Mouse (Mus musculus): ENCODE measurements around the gene Eif2b3. TPM values are rescaled to one million over a fixed set of nuclear protein-coding genes. Genes with fewer than 3 reads are reported as not detected.
A peak's percentile ranks its signal among the peaks of the same experiment; 100 is the strongest.

The Eif2b3 gene
- polyA plus RNA-seq (2015; fragmentation: Nextera tagmentation; extraction: Ambion mirVana): 26.8 and 31.4 TPM in 2 replicates

DNA sequence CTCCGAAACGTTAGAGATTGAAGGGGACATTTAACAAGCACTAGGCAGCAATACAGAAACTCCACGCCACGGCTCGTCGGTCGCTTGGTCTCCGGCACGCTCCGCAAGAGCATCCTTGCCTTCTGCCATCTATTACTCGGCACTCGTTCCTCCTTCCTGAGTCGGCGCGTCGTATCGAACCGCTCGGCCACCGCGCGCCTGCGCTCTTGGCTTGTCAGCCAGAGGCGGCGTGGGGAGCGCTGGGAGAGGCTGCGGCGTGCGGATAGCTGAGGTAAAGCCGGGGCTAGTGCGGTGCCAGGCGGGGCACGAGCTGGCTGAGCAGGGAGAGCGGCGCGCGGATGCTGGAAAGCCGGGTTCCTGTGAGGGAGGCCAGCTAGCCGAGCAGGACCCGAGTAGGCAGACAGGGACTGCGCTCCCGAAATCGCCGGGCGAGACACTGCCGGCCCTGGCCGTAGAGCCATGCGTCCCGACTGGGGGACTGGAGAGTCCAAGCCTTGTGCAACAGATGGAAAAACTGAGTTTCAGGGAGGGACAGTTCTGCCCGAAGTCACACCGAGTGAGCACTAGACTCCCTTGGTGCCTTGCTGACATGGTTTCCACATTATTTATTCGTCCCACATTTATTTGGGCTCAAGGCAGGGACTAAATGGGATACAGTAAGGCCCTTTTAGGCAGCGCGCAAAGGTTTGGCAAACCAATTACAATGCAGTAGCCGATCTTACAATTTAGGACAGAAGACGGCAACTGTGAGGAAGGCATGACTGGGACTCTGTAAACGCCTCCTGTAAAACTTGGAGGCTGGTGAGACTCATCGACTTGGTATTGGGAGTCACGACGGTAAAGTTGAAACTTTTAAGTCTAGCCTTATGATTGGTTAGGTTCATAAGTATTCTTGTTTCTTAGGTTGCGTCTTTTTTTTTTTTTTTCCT is at the start of gene Eif2b3:
Gene Eif2b3 (plus strand): TSS at position 197 of the 929 bp plus-strand sequence.
- H3K4me3 ChIP-seq (ENCODE audit: low read length): peak within 1 kb of the TSS; percentile 68
- H3K27me3 ChIP-seq (replicated peaks; ENCODE audit: control insufficient read depth, insufficient read depth, low read length): no peaks in the 10 kb centered on the region
- H3K9me3 ChIP-seq (ENCODE audit: control insufficient read depth, low read length): no peaks in the 10 kb centered on the region
- ATAC-seq: peak; percentile 98
- H3K4me2 ChIP-seq (ENCODE audit: low read depth, low read length): peak within 1 kb of the TSS; percentile 79
- peaks cover 3% of the 10 kb centered on the region; the same call in 1 of the 2 replicates for H3K36me3 ChIP-seq (ENCODE audit: control insufficient read depth, insufficient read depth, low read length)
- H3K27ac ChIP-seq (ENCODE audit: low read length): 0 out of 2 replicates have a peak within 1 kb of the TSS, but pooled peaks have one; percentile 9
- H3K9ac ChIP-seq (ENCODE audit: low read depth, low read length): peak within 1 kb of the TSS; percentile 81
- H3K4me1 ChIP-seq (ENCODE audit: control insufficient read depth, insufficient read depth, low read length): peaks cover 10% of the 10 kb centered on the region; the same call in 1 of the 2 replicates
- under 1% methylated on average over 61 of the region's 61 CpGs for WGBS

DNA sequence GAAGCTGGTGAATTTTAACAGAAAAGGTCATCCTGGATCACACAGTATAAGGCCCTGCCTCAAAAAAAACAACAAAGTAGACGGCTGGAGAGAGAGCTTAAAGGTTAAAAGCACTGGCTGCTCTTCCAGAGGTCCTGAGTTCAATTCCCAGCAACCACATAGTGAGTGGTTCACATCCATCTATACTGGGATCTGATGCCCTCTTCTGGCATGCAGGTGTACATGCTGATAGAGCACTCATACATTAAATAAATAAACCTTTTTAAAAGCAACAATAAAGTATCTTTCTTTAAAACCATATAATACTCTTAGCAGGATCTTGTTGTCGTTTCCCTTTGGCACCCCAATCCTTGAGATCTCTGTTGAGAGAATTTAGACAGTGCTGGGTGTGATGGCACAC is 42.7 kb upstream of the Eif2b3 start:
- WGBS: 72% methylated on average over 2 of the region's 2 CpGs
- H3K36me3 ChIP-seq (ENCODE audit: control insufficient read depth, insufficient read depth, low read length): no peaks in the 10 kb centered on the region
- H3K27me3 ChIP-seq (replicated peaks; ENCODE audit: control insufficient read depth, insufficient read depth, low read length): no peaks in the 10 kb centered on the region
- no peaks in the 10 kb centered on the region for H3K9me3 ChIP-seq (ENCODE audit: control insufficient read depth, low read length)
- H3K4me3 ChIP-seq (ENCODE audit: low read length): no peak overlapping the region
- no peak overlapping the region for H3K9ac ChIP-seq (ENCODE audit: low read depth, low read length)
- H3K27ac ChIP-seq (ENCODE audit: low read length): no peak overlapping the region
- H3K4me2 ChIP-seq (ENCODE audit: low read depth, low read length): no peak overlapping the region
- ATAC-seq: no peak
- no peaks in the 10 kb centered on the region for H3K4me1 ChIP-seq (ENCODE audit: control insufficient read depth, insufficient read depth, low read length)

DNA sequence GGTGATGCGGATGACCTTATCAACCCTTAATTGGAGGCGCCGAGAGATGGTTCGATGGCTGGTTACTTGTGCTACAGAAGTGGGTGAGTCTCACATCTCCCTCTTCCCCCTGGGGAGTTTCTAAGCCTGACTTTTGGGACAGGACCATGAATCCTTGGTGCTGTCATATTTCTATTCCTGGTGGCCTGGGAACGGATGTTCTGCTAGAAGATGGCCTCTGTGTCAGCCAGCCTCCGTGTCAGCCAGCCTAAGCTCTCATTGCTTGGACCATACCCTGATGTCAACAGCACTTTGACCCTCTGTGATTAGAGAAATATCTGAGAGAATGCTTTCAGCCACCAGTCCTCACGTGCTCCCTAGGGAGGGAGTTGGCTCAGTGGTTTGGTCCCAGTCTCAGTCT is 33.5 kb upstream of the Eif2b3 start:
- no peak overlapping the region for H3K4me2 ChIP-seq (ENCODE audit: low read depth, low read length)
- H3K9me3 ChIP-seq (ENCODE audit: control insufficient read depth, low read length): no peaks in the 10 kb centered on the region
- no peak overlapping the region for H3K9ac ChIP-seq (ENCODE audit: low read depth, low read length)
- WGBS: 84% methylated on average over 7 of the region's 7 CpGs
- H3K27me3 ChIP-seq (replicated peaks; ENCODE audit: control insufficient read depth, insufficient read depth, low read length): no peaks in the 10 kb centered on the region
- peaks cover 2% of the 10 kb centered on the region; the same call in 1 of the 2 replicates for H3K36me3 ChIP-seq (ENCODE audit: control insufficient read depth, insufficient read depth, low read length)
- H3K27ac ChIP-seq (ENCODE audit: low read length): no peak overlapping the region
- ATAC-seq: no peak
- no peaks in the 10 kb centered on the region for H3K4me1 ChIP-seq (ENCODE audit: control insufficient read depth, insufficient read depth, low read length)
- H3K4me3 ChIP-seq (ENCODE audit: low read length): no peak overlapping the region

DNA sequence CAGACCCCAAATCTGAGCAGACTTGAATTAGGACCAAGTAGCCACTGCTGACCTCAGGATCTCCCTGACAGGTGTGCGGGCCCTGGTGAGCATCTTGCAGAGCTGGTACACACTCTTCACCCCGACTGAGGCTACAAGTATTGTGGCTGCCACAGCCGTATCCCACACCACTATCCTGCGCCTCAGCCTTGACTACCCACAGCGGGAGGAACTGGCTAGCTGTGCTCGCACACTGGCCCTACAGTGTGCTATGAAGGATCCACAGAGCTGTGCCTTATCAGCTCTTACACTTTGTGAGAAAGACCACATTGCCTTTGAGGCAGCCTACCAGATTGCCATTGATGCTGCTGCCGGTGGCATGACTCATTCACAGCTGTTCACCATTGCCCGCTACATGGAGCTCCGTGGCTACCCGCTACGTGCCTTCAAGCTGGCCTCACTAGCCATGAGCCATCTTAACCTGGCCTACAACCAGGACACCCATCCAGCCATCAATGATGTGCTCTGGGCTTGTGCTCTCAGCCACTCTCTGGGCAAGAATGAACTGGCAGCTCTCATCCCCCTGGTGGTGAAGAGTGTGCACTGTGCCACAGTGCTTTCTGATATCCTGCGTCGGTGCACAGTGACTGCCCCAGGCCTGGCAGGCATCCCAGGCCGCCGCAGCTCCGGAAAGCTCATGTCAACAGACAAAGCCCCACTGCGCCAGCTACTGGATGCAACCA is 32.6 kb upstream of the Eif2b3 start:
- H3K9me3 ChIP-seq (ENCODE audit: control insufficient read depth, low read length): no peaks in the 10 kb centered on the region
- H3K4me2 ChIP-seq (ENCODE audit: low read depth, low read length): no peak overlapping the region
- peak; percentile 56 for ATAC-seq
- H3K27ac ChIP-seq (ENCODE audit: low read length): no peak overlapping the region
- WGBS: 65% methylated on average over 17 of the region's 17 CpGs
- no peak overlapping the region for H3K9ac ChIP-seq (ENCODE audit: low read depth, low read length)
- H3K4me1 ChIP-seq (ENCODE audit: control insufficient read depth, insufficient read depth, low read length): no peaks in the 10 kb centered on the region
- no peak overlapping the region for H3K4me3 ChIP-seq (ENCODE audit: low read length)
- no peaks in the 10 kb centered on the region for H3K27me3 ChIP-seq (replicated peaks; ENCODE audit: control insufficient read depth, insufficient read depth, low read length)
- peaks cover 2% of the 10 kb centered on the region; the same call in 1 of the 2 replicates for H3K36me3 ChIP-seq (ENCODE audit: control insufficient read depth, insufficient read depth, low read length)

DNA sequence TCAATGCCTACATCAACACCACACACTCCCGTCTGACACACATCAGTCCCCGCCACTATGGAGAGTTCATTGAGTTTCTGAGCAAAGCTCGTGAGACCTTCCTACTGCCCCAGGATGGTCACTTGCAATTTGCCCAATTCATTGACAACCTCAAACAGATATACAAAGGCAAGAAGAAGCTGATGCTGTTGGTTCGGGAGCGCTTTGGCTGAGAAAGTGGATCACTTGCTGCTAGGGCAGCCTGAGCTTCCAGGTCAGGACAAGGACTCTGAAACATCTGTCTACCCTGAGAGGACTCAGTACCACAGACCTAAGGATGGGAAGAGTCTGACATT is 32.1 kb upstream of the Eif2b3 start:
- no peak overlapping the region for H3K4me3 ChIP-seq (ENCODE audit: low read length)
- no peak for ATAC-seq
- H3K27ac ChIP-seq (ENCODE audit: low read length): no peak overlapping the region
- H3K27me3 ChIP-seq (replicated peaks; ENCODE audit: control insufficient read depth, insufficient read depth, low read length): no peaks in the 10 kb centered on the region
- H3K9me3 ChIP-seq (ENCODE audit: control insufficient read depth, low read length): no peaks in the 10 kb centered on the region
- H3K9ac ChIP-seq (ENCODE audit: low read depth, low read length): no peak overlapping the region
- 74% methylated on average over 5 of the region's 5 CpGs for WGBS
- no peak overlapping the region for H3K4me2 ChIP-seq (ENCODE audit: low read depth, low read length)
- no peaks in the 10 kb centered on the region for H3K4me1 ChIP-seq (ENCODE audit: control insufficient read depth, insufficient read depth, low read length)
- H3K36me3 ChIP-seq (ENCODE audit: control insufficient read depth, insufficient read depth, low read length): peaks cover 2% of the 10 kb centered on the region; the same call in 1 of the 2 replicates

DNA sequence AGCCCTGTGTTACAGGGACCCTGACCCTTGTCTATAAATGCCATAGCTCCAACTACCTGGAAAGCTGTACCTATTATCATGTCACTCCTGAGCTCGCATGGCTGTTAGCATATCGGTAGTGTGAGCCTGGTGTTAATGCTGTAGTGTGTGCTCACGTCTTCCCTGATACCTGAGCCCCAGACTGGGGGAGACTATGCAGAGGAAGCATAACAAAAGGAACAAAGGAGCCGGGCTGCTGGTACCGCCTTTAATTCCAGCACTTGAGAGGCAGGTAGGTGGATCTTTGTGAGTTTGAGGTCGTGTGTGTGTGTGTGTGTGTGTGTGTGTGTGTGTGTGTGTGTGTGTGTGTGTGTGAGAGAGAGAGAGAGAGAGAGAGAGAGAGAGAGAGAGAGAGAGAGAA is 29.5 kb upstream of the Eif2b3 start:
- WGBS: 76% methylated on average over 6 of the region's 6 CpGs

DNA sequence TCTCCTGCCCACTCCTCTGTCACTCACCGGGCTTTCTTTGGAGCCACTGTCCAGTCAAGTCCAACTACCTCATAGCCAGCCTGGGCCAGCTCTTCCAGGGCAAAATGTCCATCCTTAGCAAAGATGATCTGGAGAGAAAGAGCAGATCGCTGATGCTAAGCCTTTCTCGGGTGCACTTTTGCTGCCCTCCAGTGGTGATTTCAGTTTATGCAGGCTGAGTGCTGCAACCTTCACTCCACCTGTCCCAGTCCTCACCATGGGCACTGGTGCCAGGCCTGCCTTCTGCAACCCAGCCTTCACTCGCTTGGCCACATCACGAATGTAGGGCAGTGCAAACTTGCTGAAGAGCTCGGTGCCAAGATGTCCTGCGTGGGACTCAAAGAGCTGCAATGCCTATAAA is 27.8 kb upstream of the Eif2b3 start:
- no peaks in the 10 kb centered on the region for H3K27me3 ChIP-seq (replicated peaks; ENCODE audit: control insufficient read depth, insufficient read depth, low read length)
- no peak overlapping the region for H3K27ac ChIP-seq (ENCODE audit: low read length)
- ATAC-seq: no peak
- H3K4me1 ChIP-seq (ENCODE audit: control insufficient read depth, insufficient read depth, low read length): peaks cover 18% of the 10 kb centered on the region
- H3K9ac ChIP-seq (ENCODE audit: low read depth, low read length): no peak overlapping the region
- WGBS: 11% methylated on average over 7 of the region's 7 CpGs
- H3K4me2 ChIP-seq (ENCODE audit: low read depth, low read length): no peak overlapping the region
- no peaks in the 10 kb centered on the region for H3K9me3 ChIP-seq (ENCODE audit: control insufficient read depth, low read length)
- H3K36me3 ChIP-seq (ENCODE audit: control insufficient read depth, insufficient read depth, low read length): peaks cover 2% of the 10 kb centered on the region; the same call in 1 of the 2 replicates
- H3K4me3 ChIP-seq (ENCODE audit: low read length): no peak overlapping the region

More for the DNA sequence above, 29.5 kb upstream of the Eif2b3 start:
- Histone ChIP-seq H3K4me2 (ENCODE audit: low read depth, low read length) (no peak overlapping the region), H3K27me3 (replicated peaks; ENCODE audit: control insufficient read depth, insufficient read depth, low read length) (no peaks in the 10 kb centered on the region), H3K36me3 (ENCODE audit: control insufficient read depth, insufficient read depth, low read length) (peaks cover 2% of the 10 kb centered on the region; the same call in 1 of the 2 replicates), H3K9ac (ENCODE audit: low read depth, low read length) (no peak overlapping the region), H3K4me3 (ENCODE audit: low read length) (no peak overlapping the region), H3K9me3 (ENCODE audit: control insufficient read depth, low read length) (no peaks in the 10 kb centered on the region), H3K4me1 (ENCODE audit: control insufficient read depth, insufficient read depth, low read length) (peaks cover 10% of the 10 kb centered on the region), H3K27ac (ENCODE audit: low read length) (no peak overlapping the region)
- ATAC-seq: no peak

DNA sequence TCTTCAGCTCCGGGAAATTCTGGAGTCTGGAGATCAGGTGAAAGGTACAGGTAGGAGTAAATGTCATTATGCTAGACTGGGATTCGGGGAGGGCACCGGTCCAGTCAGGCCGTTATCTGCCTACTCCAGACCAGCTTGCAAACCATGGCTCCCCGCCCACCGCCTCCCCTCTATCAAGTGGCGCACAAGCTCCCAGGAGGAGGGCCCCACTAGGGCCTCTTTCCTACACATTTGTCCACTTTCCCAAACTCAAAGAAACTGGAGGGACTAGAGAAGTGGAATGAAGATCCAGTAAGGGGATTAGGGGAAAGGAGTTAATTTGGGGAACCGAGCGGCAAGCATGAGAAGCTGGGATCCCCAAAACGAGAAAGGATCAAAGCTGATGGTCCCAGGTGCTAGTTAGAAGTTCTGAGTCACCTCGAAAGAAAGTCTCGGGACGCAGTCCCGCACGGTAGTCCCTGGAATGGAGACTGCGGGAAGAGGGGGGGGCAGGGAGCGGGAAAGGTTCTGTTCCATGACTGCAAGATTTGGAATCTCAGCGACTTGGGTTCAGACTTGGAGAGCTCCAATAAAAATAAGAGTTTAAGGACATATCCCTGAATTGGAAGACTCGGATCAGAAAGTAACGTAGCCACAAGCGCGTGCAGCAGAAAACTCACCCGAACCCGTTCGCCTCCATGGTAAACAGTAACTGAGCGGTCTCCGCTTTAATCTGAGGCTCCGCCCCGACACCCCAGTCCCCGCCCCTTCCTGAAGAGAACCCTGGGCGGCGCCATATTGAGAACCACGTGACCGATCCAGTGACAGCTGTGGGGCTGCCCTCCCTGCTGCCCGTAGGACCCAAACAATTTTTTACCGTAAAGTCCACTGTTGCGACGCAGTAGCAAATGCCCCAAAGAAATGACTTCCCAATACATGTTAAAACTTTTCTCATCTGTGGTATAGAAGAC is 25.3 kb upstream of the Eif2b3 start, which contains the start of gene Urod:
Gene Urod (minus strand): TSS at position 742 of the 950 bp plus-strand sequence.
- Histone ChIP-seq H3K36me3 (ENCODE audit: control insufficient read depth, insufficient read depth, low read length) (peaks cover 1% of the 10 kb centered on the region; the same call in 1 of the 2 replicates), H3K9ac (ENCODE audit: low read depth, low read length) (peak within 1 kb of the TSS; percentile 89), H3K27me3 (replicated peaks; ENCODE audit: control insufficient read depth, insufficient read depth, low read length) (no peaks in the 10 kb centered on the region), H3K4me1 (ENCODE audit: control insufficient read depth, insufficient read depth, low read length) (peaks cover 18% of the 10 kb centered on the region), H3K9me3 (ENCODE audit: control insufficient read depth, low read length) (no peaks in the 10 kb centered on the region), H3K27ac (ENCODE audit: low read length) (peak within 1 kb of the TSS; percentile 90), H3K4me2 (ENCODE audit: low read depth, low read length) (peak within 1 kb of the TSS; percentile 92), H3K4me3 (ENCODE audit: low read length) (peak within 1 kb of the TSS; percentile 97)
- under 1% methylated on average over 38 of the region's 38 CpGs for WGBS
- peak; percentile 87 for ATAC-seq
